Mouse (Mus musculus): ENCODE measurements around the gene Ksr1. TPM values are rescaled to one million over a fixed set of nuclear protein-coding genes. Genes with fewer than 3 reads are reported as not detected.

The Ksr1 gene
- polyA plus RNA-seq, 1 experiment, result 18.2 TPM

DNA sequence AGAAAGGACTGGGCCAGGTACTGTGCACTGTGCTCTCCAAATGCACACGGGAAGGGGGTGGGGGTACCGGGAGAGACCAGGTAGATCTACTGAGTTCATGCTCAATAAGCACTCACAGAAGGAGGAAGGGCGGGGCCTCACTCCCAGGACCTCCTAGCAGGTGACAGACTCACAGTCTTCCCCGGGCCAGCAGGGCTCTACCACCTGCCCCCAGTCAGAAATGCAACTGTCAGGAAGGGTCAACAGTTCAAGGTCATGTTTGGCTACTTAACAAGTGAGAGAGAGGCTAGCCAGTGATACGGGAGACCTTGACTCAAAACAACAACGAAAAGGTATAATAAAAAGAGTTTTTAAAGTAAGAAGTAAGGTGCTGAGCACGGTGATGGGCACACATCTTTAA, 18.0 kb downstream of the Ksr1 start:
- 89% methylated on average over 7 of the region's 7 CpGs for WGBS
- Histone ChIP-seq H3K4me1 (ENCODE audit: control insufficient read depth, insufficient read depth, low read length) (peaks cover 5% of the 10 kb centered on the region), H3K27ac (ENCODE audit: control insufficient read depth, insufficient read depth, low read depth, low read length, poor library complexity) (no peak overlapping the region), H3K4me3 (replicated peaks; ENCODE audit: control insufficient read depth, low read depth, low read length) (no peak overlapping the region)
- TF ChIP-seq CTCF (IDR thresholded peaks at IDR 0.05; ENCODE audit: control insufficient read depth, insufficient read depth, low read length) (no peak), POLR2A (IDR thresholded peaks at IDR 0.05; ENCODE audit: borderline replicate concordance, control insufficient read depth, low read depth, low read length) (no peak)

DNA sequence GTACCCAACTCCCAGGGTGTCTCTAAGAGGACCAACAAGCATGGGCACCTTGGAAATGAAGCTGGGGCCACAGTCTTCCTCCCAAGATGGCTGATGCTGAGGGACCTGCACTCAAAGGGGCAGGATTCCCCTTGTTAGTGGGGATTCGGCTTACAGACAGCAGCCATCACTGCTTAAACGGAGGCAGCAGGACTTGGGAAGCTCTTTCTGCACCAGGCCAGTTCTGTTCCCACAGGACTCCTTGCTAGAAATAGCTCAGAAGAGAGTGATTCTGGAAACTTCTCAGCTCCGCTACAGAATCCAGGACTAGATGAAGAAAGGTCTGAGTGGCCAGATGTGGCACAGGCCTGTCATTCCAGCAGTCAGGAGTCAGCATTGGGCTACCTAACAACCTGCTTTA, 19.2 kb downstream of the Ksr1 start:
- peaks cover 9% of the 10 kb centered on the region; the same call in 1 of the 2 replicates for H3K4me1 ChIP-seq (ENCODE audit: control insufficient read depth, insufficient read depth, low read length)
- no peak overlapping the region for H3K4me3 ChIP-seq (replicated peaks; ENCODE audit: control insufficient read depth, low read depth, low read length)

DNA sequence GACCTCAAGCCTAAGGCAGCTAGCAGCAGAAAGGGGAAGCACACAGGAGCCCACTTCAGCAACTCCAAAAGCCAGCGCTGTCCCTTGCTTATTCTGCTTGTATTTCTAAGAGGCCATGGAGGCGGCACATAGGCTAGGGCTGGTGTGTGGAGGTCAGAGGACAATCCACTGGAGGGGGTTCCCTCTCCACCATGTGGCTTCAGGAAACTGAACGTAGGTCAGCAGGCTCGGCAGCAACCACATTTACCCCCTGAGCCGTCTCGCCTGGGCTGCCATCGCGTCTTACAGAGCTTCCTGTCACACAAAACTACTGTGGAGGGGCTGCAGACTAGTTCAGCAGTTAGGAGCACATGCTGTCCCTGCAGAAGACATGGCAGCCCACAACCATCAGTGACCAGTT, 20.4 kb downstream of the Ksr1 start:
- 4% methylated on average over 8 of the region's 8 CpGs for WGBS
- H3K4me1 ChIP-seq (ENCODE audit: control insufficient read depth, insufficient read depth, low read length), result peaks cover 13% of the 10 kb centered on the region
- no peak for TF ChIP-seq CTCF (IDR thresholded peaks at IDR 0.05; ENCODE audit: control insufficient read depth, insufficient read depth, low read length)
- TF ChIP-seq POLR2A (IDR thresholded peaks at IDR 0.05; ENCODE audit: borderline replicate concordance, control insufficient read depth, low read depth, low read length), result no peak
- no peak overlapping the region for H3K27ac ChIP-seq (ENCODE audit: control insufficient read depth, insufficient read depth, low read depth, low read length, poor library complexity)
- H3K4me3 ChIP-seq (replicated peaks; ENCODE audit: control insufficient read depth, low read depth, low read length), result no peak overlapping the region

More for the DNA sequence above, 19.2 kb downstream of the Ksr1 start:
- no peak overlapping the region for H3K27ac ChIP-seq (ENCODE audit: control insufficient read depth, insufficient read depth, low read depth, low read length, poor library complexity)
- TF ChIP-seq POLR2A (IDR thresholded peaks at IDR 0.05; ENCODE audit: borderline replicate concordance, control insufficient read depth, low read depth, low read length) (no peak), CTCF (IDR thresholded peaks at IDR 0.05; ENCODE audit: control insufficient read depth, insufficient read depth, low read length) (no peak)
- 83% methylated on average over 3 of the region's 3 CpGs for WGBS

- 26% methylated on average over 10 of the region's 10 CpGs for WGBS
- Histone ChIP-seq H3K4me3 (replicated peaks; ENCODE audit: control insufficient read depth, low read depth, low read length) (no peak overlapping the region), H3K27ac (ENCODE audit: control insufficient read depth, insufficient read depth, low read depth, low read length, poor library complexity) (0 out of 2 replicates have a peak overlapping the region, but pooled peaks have one; percentile 0), H3K4me1 (ENCODE audit: control insufficient read depth, insufficient read depth, low read length) (peaks cover 25% of the 10 kb centered on the region)
- no peak for TF ChIP-seq POLR2A (IDR thresholded peaks at IDR 0.05; ENCODE audit: borderline replicate concordance, control insufficient read depth, low read depth, low read length)
Measured at GRCm38 (mm10) chr11:79122556-79122955, 23.7 kb downstream of the Ksr1 start.

DNA sequence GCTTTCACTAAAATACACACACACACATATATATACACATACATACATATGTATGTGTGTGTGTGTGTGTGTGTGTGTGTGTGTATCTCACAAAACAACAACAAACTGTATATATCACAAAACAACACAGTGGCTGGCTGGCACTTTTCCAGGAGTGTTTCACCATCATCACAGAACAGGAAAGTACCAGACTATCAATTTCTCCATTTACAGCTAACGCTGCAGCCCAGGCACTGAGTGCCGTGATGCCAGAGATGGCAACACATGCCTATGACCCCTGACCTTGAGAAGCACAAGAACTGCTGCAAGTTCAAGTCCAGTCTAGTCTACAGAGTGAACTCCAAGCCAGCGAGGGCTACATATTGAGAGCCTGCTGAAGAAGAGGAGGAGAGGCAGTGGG, 26.1 kb downstream of the Ksr1 start:
- Histone ChIP-seq H3K27ac (ENCODE audit: control insufficient read depth, insufficient read depth, low read depth, low read length, poor library complexity) (peak overlapping the region; percentile 64), H3K4me1 (ENCODE audit: control insufficient read depth, insufficient read depth, low read length) (peaks cover 22% of the 10 kb centered on the region), H3K4me3 (replicated peaks; ENCODE audit: control insufficient read depth, low read depth, low read length) (no peak overlapping the region)
- no peak for TF ChIP-seq CTCF (IDR thresholded peaks at IDR 0.05; ENCODE audit: control insufficient read depth, insufficient read depth, low read length)
- no peak for TF ChIP-seq POLR2A (IDR thresholded peaks at IDR 0.05; ENCODE audit: borderline replicate concordance, control insufficient read depth, low read depth, low read length)
- 25% methylated on average over 3 of the region's 3 CpGs for WGBS

DNA sequence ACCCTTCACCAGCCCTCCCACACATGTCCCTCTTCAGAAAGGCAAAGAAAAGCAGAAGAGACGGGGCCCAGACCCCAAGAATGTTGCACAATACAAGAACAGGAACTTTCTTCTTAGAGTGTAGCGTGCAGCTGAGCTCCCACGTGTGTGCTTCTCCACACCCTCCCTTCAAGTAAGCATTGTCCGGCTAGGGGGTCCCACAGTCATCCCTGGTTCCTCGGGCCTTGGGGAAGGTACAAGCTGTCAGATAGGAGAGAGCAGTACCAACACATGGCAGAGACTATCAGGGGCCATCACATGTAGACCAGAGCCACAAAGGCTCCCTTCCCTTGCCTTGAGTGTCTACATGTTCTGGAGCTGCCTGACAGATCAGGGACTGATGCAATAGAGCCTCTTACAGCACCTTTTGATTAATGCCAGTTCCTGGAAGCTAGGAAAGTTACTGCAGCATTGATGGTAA, 27.3 kb downstream of the Ksr1 start:
- WGBS, result 6% methylated on average over 5 of the region's 5 CpGs
- H3K27ac ChIP-seq (ENCODE audit: control insufficient read depth, insufficient read depth, low read depth, low read length, poor library complexity), result peak overlapping the region; percentile 83
- peak overlapping the region; percentile 59 for H3K4me3 ChIP-seq (replicated peaks; ENCODE audit: control insufficient read depth, low read depth, low read length)
- no peak for TF ChIP-seq CTCF (IDR thresholded peaks at IDR 0.05; ENCODE audit: control insufficient read depth, insufficient read depth, low read length)
- TF ChIP-seq POLR2A (IDR thresholded peaks at IDR 0.05; ENCODE audit: borderline replicate concordance, control insufficient read depth, low read depth, low read length), result no peak
- peaks cover 22% of the 10 kb centered on the region for H3K4me1 ChIP-seq (ENCODE audit: control insufficient read depth, insufficient read depth, low read length)

GRCm38 (mm10) chr11:79116665-79117064, 29.5 kb downstream of the Ksr1 start:
- H3K4me3 ChIP-seq (replicated peaks; ENCODE audit: control insufficient read depth, low read depth, low read length), result no peak overlapping the region
- H3K4me1 ChIP-seq (ENCODE audit: control insufficient read depth, insufficient read depth, low read length), result peaks cover 15% of the 10 kb centered on the region
- TF ChIP-seq CTCF (IDR thresholded peaks at IDR 0.05; ENCODE audit: control insufficient read depth, insufficient read depth, low read length), result no peak
- TF ChIP-seq POLR2A (IDR thresholded peaks at IDR 0.05; ENCODE audit: borderline replicate concordance, control insufficient read depth, low read depth, low read length), result no peak
- 67% methylated on average over 9 of the region's 9 CpGs for WGBS
- H3K27ac ChIP-seq (ENCODE audit: control insufficient read depth, insufficient read depth, low read depth, low read length, poor library complexity), result no peak overlapping the region

GRCm38 (mm10) chr11:79115659-79116058, 30.5 kb downstream of the Ksr1 start:
- no peak for TF ChIP-seq CTCF (IDR thresholded peaks at IDR 0.05; ENCODE audit: control insufficient read depth, insufficient read depth, low read length)
- no peak for TF ChIP-seq POLR2A (IDR thresholded peaks at IDR 0.05; ENCODE audit: borderline replicate concordance, control insufficient read depth, low read depth, low read length)
- Histone ChIP-seq H3K4me3 (replicated peaks; ENCODE audit: control insufficient read depth, low read depth, low read length) (no peak overlapping the region), H3K27ac (ENCODE audit: control insufficient read depth, insufficient read depth, low read depth, low read length, poor library complexity) (no peak overlapping the region), H3K4me1 (ENCODE audit: control insufficient read depth, insufficient read depth, low read length) (peaks cover 11% of the 10 kb centered on the region)
- WGBS, result 61% methylated on average over 8 of the region's 8 CpGs

GRCm38 (mm10) chr11:79114061-79114460, 32.1 kb downstream of the Ksr1 start:
- TF ChIP-seq POLR2A (IDR thresholded peaks at IDR 0.05; ENCODE audit: borderline replicate concordance, control insufficient read depth, low read depth, low read length) (no peak), CTCF (IDR thresholded peaks at IDR 0.05; ENCODE audit: control insufficient read depth, insufficient read depth, low read length) (no peak)
- WGBS, result 61% methylated on average over 6 of the region's 6 CpGs
- Histone ChIP-seq H3K4me1 (ENCODE audit: control insufficient read depth, insufficient read depth, low read length) (peaks cover 1% of the 10 kb centered on the region; the same call in 1 of the 2 replicates), H3K27ac (ENCODE audit: control insufficient read depth, insufficient read depth, low read depth, low read length, poor library complexity) (no peak overlapping the region), H3K4me3 (replicated peaks; ENCODE audit: control insufficient read depth, low read depth, low read length) (no peak overlapping the region)

Data from bone marrow, adult 2 months (tissue).